Mouse (Mus musculus) hematopoietic stem cell, adult 5-6 weeks (primary cell): ENCODE measurements around the gene Sh3bp4. TPM values are rescaled to one million over a fixed set of nuclear protein-coding genes. Genes with fewer than 3 reads are reported as not detected.

Experiments
- ATAC-seq, 2 experiments: fragments of 125-278 bp in 1 of 2; replicated peaks in 1 of 2; 2 replicates each; pipeline ENCODE4 v1.8.0; 2016 to 2017; ENCODE audit warnings: inconsistent platforms in 2 of 2, mild to moderate bottlenecking in 2 of 2, moderate number of reproducible peaks in 2 of 2, low read depth in 1 of 2, moderate TSS enrichment in 1 of 2; ENCODE audit not compliant: low FRiP score in 2 of 2, poor library complexity in 2 of 2, severe bottlenecking in 2 of 2, insufficient read depth in 1 of 2, low TSS enrichment in 1 of 2
- total RNA-seq: library from RNA; stranded (forward); fragments of 172-1452, 232-1000 nt; gene quantifications from 2 replicates; pipeline ENCODE4 v1.2.3, GENCODE M21; 2017

Sh3bp4 gene
- total RNA-seq, 1 experiment from 2014 or later: 0.55 TPM

DNA sequence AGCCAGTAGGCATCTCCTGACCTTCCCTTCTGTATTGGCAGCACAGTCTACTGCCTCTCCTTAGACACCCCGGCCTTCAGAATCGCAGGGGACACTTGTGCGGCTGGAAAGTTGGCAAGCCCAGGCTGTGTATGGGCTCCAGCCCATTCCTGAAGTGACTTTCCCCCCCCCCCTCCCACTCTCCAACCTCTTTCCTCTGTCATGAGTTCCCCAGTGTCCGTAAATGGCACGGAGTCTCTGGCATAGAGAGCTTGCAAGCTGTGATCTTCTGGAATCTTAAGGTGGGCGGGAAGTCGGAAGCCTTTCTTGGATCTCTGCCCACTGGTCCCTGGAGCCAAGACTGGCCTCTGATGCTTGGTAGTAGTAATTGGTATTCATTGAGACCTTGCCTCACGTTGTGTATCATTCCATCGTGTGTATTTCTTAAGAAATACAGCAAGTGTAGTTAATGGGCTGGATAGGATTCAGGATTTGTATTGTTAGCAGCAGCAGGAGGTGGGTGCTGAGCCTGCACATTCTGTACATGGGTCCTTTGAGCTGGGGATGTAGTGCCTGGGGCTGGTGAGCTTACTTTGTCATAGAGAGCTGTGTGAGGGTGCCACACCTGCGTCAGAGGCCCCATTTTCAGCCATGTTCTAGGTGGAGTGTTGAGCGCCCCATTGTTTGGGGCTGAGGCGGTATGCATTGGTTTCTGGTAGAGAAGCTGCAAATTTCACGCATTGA, 66.0 kb downstream of the Sh3bp4 start:
- no peak for ATAC-seq

GRCm38 (mm10) chr1:89137086-89137816, 67.0 kb downstream of the Sh3bp4 start:
- no peak for ATAC-seq

DNA sequence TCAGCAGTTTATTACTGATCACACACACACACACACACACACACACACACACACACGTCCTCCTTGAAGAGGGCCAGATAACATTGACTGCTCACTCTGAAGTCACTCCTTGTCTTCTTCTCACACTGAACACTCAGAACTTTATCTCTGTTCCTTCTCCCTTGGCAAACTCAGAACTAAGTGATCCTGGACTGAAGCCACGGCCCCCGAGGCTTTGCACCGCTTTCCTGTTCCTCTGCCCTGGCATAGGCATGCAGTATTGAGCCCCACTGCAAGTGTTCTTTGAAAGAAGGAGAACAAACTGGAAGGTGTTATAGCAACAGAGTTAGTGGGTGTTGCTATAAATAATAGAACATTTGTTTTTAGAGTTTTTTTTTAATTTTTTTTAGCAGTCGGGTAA, 68.1 kb downstream of the Sh3bp4 start:
- peak; percentile 36 to 42; a peak in 1 of 4 replicates for ATAC-seq

- no peak for ATAC-seq
Observed at GRCm38 (mm10) chr1:89140113-89140512, 69.9 kb downstream of the Sh3bp4 start.

GRCm38 (mm10) chr1:89151071-89151470, 80.9 kb downstream of the Sh3bp4 start:
- ATAC-seq: no peak

- ATAC-seq: peak in 1 of 2 experiments; percentile 14; a peak in 1 of 4 replicates
Observed at GRCm38 (mm10) chr1:89152576-89152975, 82.4 kb downstream of the Sh3bp4 start.

DNA sequence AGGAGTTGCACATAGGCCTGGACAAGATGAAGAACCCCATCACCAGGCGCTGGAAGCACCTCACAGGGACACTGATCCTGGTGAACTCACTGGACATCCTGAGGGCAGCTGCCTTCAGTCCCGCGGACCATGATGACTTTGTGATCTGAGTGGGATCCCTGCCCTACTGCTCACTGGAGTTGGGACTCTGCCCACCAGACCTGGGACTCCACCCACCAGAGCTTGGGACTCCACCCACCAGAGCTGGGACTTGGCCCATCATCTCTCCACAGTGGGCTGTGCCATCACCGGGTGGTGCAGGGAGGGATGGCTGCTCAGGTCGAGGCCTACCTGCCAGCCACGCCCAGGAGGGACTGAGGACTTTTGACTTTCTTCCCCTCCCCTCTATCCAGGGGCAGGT, 83.0 kb downstream of the Sh3bp4 start:
- no peak for ATAC-seq

- ATAC-seq: no peak
Observed at GRCm38 (mm10) chr1:89163483-89163882, 93.3 kb downstream of the Sh3bp4 start.

DNA sequence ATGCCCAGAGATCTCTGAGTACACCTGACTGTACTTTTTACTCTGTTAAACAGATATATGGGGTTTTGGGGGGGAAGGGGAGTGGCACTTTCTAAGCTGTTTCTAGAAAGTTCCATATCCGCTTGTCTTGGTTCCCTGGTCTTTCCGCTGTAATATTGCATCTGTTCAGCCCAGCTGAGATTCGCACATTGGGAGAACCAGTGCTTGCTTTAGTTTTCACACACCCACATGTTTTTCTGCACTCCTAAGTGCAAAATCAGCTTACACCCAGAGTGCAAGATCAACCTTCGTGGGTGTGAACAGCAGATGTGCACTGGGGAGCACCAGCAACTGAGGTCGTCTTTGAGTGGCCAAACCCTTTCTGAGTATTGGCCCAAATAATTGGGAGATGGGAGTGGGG, 94.1 kb downstream of the Sh3bp4 start:
- ATAC-seq: no peak

DNA sequence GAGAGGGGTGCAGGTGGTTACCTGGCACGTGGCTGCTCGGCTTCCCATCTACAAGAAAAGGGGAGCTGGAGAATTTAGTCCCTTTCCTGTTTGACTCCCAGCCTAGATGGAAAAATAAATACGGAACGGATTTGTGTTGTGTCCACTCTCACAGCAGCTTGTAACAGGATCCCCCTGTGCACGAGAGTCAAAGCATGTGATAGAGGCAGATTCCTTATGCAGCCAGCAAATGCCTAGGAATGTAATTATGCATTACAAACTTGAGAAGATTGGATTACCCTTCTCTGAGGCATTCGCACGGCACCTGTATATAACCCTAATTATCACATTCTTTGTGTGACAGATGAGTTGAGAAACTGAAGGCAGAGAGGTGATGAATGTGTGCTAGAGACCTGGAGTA, 94.5 kb downstream of the Sh3bp4 start:
- no peak for ATAC-seq

DNA sequence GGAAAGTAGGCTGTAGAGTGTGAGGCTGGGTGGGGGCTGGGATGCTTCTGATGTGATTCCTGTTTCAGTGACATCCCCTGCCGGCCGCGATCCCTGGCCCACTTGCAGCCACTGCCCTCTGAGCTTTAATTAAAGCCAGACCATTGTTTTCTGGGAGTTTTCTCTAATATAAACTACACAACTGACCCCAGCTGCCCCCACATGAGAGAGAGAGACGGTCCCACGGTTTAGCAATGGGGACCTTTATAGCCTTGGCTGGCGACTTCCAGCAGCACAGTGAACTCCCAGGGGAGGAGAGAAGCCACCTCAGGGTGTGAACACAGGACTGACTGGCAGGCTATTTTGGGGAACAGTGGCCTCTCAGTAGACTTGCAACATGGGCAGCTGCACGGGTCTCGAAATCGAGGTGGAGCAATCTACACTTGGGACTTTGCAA, 96.6 kb downstream of the Sh3bp4 start:
- no peak for ATAC-seq

DNA sequence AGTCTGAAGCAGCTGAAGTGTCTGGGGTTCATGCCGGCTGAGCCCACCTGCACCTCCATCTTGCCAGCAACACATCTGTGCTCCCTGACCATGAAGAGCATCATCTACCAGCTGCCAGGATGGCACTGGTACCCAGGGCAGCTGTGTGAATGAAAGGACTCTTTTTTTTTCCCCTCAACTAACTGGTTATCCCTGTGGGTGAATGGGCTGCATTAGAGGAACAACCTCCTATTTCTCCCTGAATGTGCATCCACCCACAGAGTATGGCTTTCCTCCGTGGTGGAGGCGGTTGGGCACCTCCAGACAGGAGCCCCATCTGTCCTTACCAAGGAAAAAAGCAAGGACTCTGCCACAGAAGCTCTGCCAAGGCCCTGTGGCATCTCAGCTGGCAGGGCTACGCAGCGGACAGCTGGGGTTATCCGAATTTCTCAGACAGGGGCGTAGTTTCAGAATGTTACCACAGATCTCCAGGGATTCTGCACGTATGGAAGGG, 101.1 kb downstream of the Sh3bp4 start:
- no peak for ATAC-seq

DNA sequence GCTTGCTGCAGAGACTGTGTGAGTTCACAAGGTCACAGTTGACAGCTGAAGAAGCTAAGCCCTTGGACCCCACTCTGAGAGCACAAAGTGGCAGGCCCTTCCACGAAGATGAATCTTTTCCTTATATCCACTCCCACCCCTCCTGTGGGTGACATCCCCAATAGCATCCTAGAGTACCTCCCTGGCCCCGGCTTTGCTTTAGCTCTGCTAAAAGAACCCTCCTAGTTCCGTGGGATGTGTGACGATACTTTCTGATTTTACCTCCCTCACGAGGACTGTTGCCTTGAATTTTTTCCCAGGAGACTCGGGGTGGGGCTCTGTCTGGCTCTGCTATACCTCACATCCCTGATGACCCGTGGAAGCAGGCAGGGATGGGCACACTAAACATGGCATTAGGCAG, 104.4 kb downstream of the Sh3bp4 start:
- ATAC-seq: no peak

DNA sequence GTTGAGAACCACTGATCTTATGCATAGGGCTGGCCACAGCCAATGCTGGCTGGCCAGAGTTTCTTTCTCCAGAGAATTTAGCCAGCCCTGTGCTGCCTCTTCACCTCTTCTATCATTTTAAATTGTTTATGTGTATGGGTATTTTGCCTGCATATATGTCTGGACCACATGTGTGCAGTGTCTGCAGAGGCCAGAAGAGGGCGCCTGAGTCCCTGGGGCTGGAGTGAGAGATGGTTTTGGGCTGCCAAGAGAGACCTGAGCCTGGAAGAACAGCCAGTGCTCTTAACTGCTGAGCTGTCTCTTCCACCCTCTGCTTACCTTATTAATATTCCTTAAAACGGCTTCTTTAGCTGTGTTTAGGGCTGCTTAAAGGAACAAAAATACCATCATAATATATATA, 105.1 kb downstream of the Sh3bp4 start:
- no peak for ATAC-seq

DNA sequence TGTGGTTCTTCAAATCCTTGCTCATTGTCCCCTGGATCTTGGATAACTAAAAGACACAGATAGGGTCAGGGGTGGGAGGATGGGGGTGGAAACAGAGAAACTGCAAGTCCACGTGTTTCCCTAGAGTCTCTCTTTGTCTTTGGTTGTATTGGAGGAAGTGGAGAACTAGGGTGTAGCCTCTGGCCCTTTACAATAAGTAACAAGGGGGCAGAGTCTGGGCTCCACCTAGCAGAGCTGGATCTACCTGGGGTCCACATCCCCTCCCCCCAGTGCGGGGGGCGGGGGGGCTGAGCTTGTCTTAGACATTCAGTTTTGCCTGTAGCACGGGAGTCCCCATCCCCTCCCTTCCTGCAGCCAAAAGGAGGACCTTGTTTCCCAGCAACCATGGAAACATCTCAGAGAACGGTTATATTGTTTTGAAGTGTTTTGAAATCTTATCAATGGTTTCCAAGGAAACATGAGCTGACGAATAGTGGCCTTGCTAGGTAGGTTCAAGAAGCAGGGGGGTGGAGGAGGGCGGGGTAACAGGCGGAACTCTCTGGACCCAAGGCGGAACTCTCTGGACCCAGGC, 113.1 kb downstream of the Sh3bp4 start:
- peak; percentile 22 to 51; a peak in 3 of 4 replicates for ATAC-seq

DNA sequence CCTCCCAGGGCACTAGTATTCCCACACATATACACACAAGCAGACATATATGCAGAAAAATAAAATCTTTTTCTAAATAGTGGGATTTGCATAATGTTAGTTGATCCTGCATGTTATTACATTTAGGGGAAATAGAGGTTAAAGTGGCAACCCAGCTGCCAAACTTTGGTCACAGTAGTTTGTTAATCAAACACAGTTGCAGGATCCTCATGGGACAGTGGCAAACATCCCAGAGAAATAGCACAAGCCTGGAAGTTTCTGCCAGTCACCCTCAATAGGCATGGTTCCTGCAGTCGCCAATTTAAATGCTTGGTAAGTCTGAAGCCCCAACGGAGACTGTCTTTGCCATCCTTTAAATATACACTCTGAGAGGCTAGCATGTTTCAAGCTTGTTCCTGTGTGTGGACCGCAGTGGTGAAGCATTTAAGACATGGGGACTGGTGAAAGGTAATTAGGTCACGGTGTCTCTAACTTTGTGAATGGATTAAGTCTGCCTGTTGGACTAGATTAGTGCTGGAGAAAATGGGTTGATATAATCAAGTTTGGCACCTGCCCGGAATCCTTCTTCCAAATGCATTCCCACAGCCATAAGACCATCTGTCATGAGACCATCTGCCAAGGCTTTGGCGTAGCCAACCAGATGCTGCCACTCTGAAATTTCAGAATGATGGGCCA, 114.0 kb downstream of the Sh3bp4 start:
- ATAC-seq: no peak

DNA sequence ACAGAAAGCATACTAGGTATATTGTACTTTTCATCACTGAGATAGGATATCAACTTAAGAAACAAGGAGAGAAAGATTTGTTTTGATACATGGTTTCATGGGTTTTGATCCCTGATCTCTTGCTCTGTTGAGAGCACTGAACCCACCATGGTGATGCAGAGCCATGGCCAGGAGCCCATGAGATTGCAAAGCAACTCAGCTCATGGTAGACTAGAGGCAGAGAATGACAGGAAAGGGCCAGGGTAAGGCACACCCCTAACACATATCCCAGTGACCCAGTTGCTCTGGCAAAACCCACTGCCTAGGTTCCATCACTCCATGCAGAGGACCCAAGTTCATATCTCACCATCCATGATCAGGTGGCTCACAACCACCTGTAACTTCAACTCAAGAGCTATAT, 114.6 kb downstream of the Sh3bp4 start:
- ATAC-seq: no peak

DNA sequence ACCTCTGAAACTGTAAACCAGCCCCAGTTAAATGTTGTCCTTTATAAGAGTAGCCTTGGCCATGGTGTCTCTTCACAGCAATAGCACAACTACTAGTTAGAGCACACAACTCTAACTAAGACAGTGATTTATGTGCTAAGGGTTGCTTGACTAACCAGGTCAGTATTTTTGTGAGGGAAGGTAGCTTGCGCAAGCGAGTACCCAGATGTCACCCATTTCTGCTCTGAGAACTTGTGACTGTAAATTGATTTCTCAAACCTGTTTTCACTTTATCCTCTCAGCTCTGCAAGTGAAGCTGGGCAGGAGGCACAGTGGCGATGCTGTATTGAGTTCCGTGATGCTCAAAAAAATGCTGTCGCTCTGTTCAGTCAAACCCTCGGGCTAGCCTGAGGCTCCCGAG, 117.2 kb downstream of the Sh3bp4 start:
- ATAC-seq: no peak
